Mouse (Mus musculus) small intestine, adult 2 months (tissue): ENCODE data around the gene Fbxl4.

Experiments
- CTCF ChIP-seq: fragments of 200-500 bp; IDR thresholded peaks from 2 replicates; pipeline ENCODE4 v1.5.1; 2012; ENCODE audit warnings: low read depth, mild to moderate bottlenecking, control low read depth, inconsistent platforms, low read length, moderate library complexity, mixed read lengths; ENCODE audit not compliant: insufficient replicate concordance, insufficient read length; ENCODE audit errors: extremely low read depth
- POLR2A ChIP-seq: fragments of 200-500 bp; IDR thresholded peaks from 2 replicates; pipeline ENCODE4 v1.6.1; 2012; ENCODE audit warnings: low read depth, mild to moderate bottlenecking, control low read depth, inconsistent platforms, low read length, moderate library complexity

- TF ChIP-seq CTCF = no peak
- no peak for TF ChIP-seq POLR2A
Observed at GRCm38 (mm10) chr4:22479368-22480090, 122.2 kb downstream of the Fbxl4 start.
